Mouse (Mus musculus) layer of hippocampus, postnatal 10 days (tissue): ENCODE data around the gene Cbx7. TPM values are rescaled to one million over a fixed set of nuclear protein-coding genes. Genes with fewer than 3 reads are reported as not detected.
"Not testable (repeated sequence)": the region's sequence is repeated elsewhere in the genome, so short reads cannot be mapped to it uniquely, and the experiment has no call there.

Experiments
- DNase-seq, 2 experiments: peaks; one replicate each; pipeline ENCODE4 v3.0.0; 2021; ENCODE audit warnings: low spot score in 2 of 2
- total RNA-seq, 2 experiments: library from RNA; stranded (reverse); gene quantifications; 2 replicates each; pipeline ENCODE4 v1.2.3; 2021

The Cbx7 gene
- total RNA-seq, 2 experiments from 2014 or later, result 7.9 to 9.6 TPM

DNA sequence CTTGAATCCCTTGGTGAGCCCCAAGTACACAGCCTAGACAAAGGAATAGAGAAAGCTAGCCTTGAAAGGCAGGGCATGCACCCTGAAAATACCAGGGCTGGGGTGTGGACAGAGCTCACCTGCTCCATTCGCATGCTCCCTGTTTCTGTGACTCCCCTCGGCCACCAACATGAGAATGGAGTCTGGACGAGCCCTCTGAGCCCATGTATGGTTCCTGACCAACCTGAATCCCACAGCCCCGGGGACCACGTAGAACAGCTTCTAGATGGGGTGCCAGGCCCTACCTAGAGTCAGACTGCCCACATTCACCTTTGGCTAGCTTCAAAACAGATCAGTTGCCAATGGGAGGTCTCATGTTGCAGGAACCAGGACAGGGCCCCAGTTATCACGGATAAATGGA lies 19.7 kb downstream of the Cbx7 start:
- DNase-seq, result no peak

- DNase-seq, result peak; percentile 56 to 62
Observed at GRCm38 (mm10) chr15:79950250-79951025, 20.5 kb downstream of the Cbx7 start.

GRCm38 (mm10) chr15:79947681-79948080 lies 23.2 kb downstream of the Cbx7 start:
- no peak for DNase-seq

- peak; percentile 49 to 52 for DNase-seq
Observed at GRCm38 (mm10) chr15:79946790-79947189, 24.1 kb downstream of the Cbx7 start.

GRCm38 (mm10) chr15:79946022-79946421 lies 24.9 kb downstream of the Cbx7 start:
- DNase-seq, result peak; percentile 94 to 95

GRCm38 (mm10) chr15:79944948-79945347 lies 26.0 kb downstream of the Cbx7 start:
- DNase-seq, result no peak

DNA sequence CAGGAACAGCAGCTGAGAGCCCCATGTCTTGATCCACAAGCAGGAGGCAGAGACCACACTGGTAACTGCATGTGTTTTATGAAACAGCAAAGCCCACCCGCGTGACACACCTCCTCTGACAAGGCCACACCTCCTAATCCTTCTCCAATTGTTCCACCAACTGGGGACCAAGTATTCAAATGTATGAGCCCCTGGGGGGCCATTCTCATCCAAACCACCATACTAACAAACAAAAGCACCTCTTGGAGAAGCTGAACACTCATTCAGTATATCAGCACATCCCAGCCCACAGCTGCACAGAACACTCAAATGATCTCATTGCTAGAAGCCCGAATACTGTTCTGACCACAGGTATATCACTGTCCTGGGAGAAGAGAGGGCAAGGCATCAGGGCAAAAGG lies 27.3 kb downstream of the Cbx7 start:
- no peak for DNase-seq

DNA sequence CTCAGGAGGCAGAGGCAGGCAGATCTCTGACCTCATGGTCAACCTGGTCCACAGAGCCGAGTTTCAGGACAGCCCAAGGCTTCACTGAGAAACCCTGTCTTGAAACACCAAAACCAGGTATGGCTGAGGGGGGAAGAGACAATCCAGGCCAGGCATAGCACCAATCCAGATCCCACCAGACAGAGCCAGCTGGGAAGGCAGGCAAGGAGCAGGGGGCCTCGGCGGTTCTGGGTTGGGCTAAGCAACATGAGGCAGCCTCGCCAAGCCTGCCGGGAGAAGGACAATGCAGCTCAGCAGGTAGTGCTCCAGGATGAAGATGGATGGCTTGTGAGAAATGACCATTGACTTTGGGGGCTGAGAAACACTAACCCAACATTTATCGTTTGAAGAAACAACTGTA lies 28.4 kb downstream of the Cbx7 start:
- DNase-seq, result no peak

DNA sequence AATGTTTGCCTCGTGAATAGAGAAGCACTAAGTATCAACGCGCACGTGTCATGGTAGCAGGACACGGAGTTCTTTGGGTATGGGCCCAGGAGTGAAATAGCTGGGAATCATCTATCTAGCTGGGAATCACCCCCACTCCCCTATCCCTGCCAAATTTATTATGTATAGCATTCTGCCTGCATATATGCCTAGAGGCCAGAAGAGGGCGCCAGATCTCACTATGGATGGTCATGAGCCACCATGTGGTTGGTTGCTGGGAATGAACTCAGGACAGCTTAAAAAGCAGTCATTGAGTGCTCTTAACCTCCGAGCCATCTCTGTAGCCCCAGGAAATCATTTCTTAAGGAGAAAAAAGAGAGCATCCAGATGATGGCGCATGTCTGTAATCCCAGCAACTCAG lies 30.0 kb downstream of the Cbx7 start:
- DNase-seq, result peak in 1 of 2 experiments; percentile 50

GRCm38 (mm10) chr15:79939913-79940312 lies 31.0 kb downstream of the Cbx7 start:
- no peak for DNase-seq

DNA sequence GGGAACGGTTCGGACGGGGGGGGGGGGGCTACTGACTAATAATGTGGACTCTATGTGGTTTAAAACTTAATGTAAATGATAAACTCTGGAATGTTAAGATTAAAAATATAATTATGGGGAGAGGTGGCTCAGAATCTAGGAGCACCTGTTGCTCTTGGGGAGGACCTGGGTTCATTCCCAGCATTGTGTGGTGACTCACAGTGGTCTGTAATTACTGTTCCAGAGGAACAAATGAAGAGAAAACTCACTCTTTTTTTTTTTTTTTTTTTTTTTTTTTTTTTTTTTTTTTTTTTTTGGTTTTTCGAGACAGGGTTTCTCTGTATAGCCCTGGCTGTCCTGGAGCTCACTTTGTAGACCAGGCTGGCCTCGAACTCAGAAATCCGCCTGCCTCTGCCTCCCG lies 31.4 kb downstream of the Cbx7 start:
- DNase-seq, result not testable (repeated sequence)

DNA sequence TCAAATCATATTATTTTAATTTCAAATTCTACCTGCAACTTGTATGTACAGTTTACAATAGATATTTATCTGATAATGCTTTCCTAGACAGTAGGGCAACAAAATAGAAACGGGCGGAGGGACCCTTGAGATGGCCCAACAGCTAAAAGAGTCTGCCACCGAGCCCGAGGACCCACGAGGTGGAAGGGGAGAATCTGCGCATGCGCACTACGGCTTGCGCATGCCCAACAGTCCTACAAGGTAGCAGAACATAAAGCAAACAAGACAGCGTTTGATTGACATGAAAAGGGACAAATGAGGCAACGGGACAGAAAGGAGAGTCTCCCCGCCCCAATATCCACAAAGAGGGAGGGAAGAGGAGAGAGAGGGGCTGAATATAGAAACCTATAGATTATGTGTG lies 31.9 kb downstream of the Cbx7 start:
- no peak for DNase-seq

GRCm38 (mm10) chr15:79936374-79936751 lies 34.6 kb downstream of the Cbx7 start:
- no peak for DNase-seq

- no peak for DNase-seq
Observed at GRCm38 (mm10) chr15:79935654-79936373, 35.1 kb downstream of the Cbx7 start.

- no peak for DNase-seq
Observed at GRCm38 (mm10) chr15:79934776-79935175, 36.1 kb downstream of the Cbx7 start.

GRCm38 (mm10) chr15:79933670-79934514 lies 37.0 kb downstream of the Cbx7 start:
- no peak for DNase-seq

DNA sequence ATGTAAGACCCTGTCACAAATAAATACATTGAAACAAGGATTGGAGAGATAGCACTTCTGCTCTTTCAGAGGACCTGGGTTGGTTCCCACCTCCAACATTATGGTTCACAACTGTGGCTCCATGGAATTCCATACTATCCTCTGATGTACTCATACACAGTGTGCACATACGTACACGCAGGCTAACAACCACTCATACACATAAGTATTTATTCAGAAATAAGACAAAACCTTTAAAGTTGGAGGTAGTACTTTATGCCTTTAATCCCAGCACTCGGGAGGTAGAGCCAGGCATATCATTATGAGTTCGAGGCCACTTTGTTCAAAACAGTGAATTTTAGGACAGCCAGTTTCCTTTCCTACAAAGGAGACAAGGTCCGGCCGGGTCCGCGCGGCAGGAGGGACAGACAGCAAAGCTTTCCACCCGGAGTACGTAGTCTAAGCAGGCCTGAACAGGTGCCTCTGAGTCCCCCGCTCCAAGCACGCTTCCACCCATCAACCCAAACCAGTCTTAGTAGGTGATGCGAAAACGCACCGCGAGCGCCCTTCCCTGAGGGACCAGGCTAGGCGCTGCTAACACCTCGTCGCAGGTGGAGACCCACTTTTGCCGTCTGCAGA lies 37.8 kb downstream of the Cbx7 start:
- DNase-seq, result no peak

DNA sequence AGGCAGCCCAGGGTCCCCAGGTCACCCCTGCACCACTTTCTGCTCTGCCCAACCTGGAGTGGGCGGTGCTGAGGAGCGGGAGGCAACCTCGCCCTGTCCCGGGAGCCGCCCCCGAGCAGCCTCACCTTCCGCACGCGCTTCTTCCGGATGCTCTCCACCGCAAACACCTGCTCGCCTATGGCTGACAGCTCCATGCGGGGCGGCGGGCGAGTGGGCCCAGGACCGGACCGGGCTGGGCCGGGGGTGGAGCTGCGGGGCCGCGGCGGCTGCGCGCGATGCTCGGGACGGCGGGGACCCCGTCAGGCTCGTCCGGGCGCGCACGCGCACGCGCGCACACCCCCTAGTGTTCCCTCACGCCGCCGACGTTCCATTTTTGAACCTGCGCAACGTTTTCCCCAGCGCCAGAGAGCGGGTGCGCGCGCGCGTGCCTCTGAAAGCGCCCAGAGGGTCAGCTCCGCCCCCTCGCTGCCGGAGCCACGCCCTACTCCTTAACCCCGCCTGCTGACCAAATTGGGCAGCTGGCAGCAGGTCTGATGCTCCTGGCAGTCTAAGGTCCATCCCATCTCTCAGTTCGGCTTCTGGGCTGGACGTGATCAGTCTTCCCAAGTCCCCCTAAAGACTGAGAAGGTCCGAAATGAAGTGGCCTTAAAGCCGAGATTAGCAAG lies 38.5 kb downstream of the Cbx7 start:
- peak; percentile 82 to 89 for DNase-seq

GRCm38 (mm10) chr15:79931496-79932141 lies 39.3 kb downstream of the Cbx7 start:
- DNase-seq, result no peak

DNA sequence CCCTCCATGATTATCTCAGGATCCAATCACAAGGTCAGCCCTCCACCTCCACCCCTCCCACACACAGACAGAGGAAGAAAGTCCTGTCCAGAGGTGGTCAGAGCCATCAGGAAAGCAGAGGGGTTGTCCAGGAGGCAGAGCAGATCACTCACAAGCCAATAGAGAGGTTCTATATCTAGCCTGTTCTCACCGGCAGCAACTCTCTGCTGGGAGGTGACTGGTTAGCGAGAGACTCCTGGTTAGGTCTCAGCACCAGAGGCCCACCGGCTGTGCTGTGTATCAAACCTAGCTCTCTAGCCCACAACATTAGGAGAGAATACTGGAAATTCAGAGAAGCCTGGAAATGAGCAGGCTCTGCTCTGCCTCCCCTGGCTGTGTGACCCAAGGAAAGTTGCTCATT lies 41.2 kb downstream of the Cbx7 start:
- no peak for DNase-seq
